8 mouse cellular contexts compared by ENCODE assay signal in genomic region chr2:29826926-29827708, GRCm38 (mm10). TPM values are rescaled to one million over a fixed set of nuclear protein-coding genes. Genes with fewer than 3 reads are reported as not detected.
DNase-seq lines count a peak whose midpoint lies in the region; ATAC-seq and TF ChIP-seq lines count a peak whose summit lies in the region.

No protein-coding gene starts in this region.

- H3K79me2 ChIP-seq in C2C12 (ENCODE audit: control insufficient read depth, insufficient read depth), result peaks cover 50% of the 10 kb centered on the region
- H3K79me2 ChIP-seq in liver, adult 2 months (ENCODE audit: control insufficient read depth, insufficient read depth, low read length), result peaks cover 15% of the 10 kb centered on the region; the same call in 1 of the 2 replicates
- H3K79me2 ChIP-seq in myocyte (ENCODE audit: control insufficient read depth, insufficient read depth), result peaks cover 43% of the 10 kb centered on the region

- DNase-seq in brain, embryonic 14.5 days (ENCODE audit: low read depth), result peak; percentile 99
- DNase-seq in liver, adult 2 months (ENCODE audit: extremely low read depth, low read depth, low spot score), result peak; percentile 90
- peak; percentile 98 for DNase-seq in splenic B cell, adult 2 months (ENCODE audit: low read depth, low spot score)

- H3K9me3 ChIP-seq in erythroblast, embryonic 14.5 days (ENCODE audit: control insufficient read depth, low read length), result no peaks in the 10 kb centered on the region
- H3K9me3 ChIP-seq in heart, embryonic 11.5 days (replicated peaks; ENCODE audit: control insufficient read depth, low read length), result no peaks in the 10 kb centered on the region
- no peaks in the 10 kb centered on the region for H3K9me3 ChIP-seq in kidney, embryonic 16.5 days (ENCODE audit: low read length)

- peak overlapping the region; percentile 89 for H3K9ac ChIP-seq in heart, embryonic 11.5 days (ENCODE audit: low read depth, low read length)
- H3K9ac ChIP-seq in kidney, embryonic 16.5 days (replicated peaks; ENCODE audit: low read length), result peak overlapping the region; percentile 92
- H3K9ac ChIP-seq in liver, adult 2 months (ENCODE audit: low read depth, low read length), result peak overlapping the region; percentile 80

- H3K4me2 ChIP-seq in heart, embryonic 11.5 days, result peak overlapping the region; percentile 75
- H3K4me2 ChIP-seq in kidney, embryonic 16.5 days (replicated peaks; ENCODE audit: low read depth, low read length), result peak overlapping the region; percentile 92
- H3K4me2 ChIP-seq in myocyte (ENCODE audit: low read depth), result peak overlapping the region; percentile 95

- peak; percentile 87 for ATAC-seq in heart, embryonic 11.5 days (replicated peaks; ENCODE audit: insufficient number of reproducible peaks, low FRiP score, low TSS enrichment)
- ATAC-seq in kidney, embryonic 16.5 days (ENCODE audit: low FRiP score, low TSS enrichment), result peak; percentile 96

- WGBS in heart, embryonic 11.5 days (ENCODE audit: insufficient replicate concordance), result under 1% methylated on average over 48 of the region's 48 CpGs
- under 1% methylated on average over 48 of the region's 48 CpGs for WGBS in kidney, embryonic 16.5 days
- WGBS in liver, adult 2 months, result under 1% methylated on average over 48 of the region's 48 CpGs

- H3ac ChIP-seq in C2C12 (ENCODE audit: control insufficient read depth, insufficient read length, low read depth), result peak overlapping the region; percentile 95
- H3ac ChIP-seq in myocyte (ENCODE audit: control insufficient read depth, insufficient read length), result peak overlapping the region; percentile 21

- peak overlapping the region; percentile 86 for H3K27ac ChIP-seq in heart, embryonic 11.5 days (ENCODE audit: low read depth, low read length)
- H3K27ac ChIP-seq in kidney, embryonic 16.5 days (ENCODE audit: low read length), result peak overlapping the region; percentile 98
- H3K27ac ChIP-seq in liver, adult 2 months (replicated peaks; ENCODE audit: insufficient read depth, low read depth, low read length), result peak overlapping the region; percentile 53

- no peaks in the 10 kb centered on the region for H3K36me3 ChIP-seq in C2C12 (ENCODE audit: control insufficient read depth, insufficient read depth)
- peaks cover 16% of the 10 kb centered on the region for H3K36me3 ChIP-seq in erythroblast, embryonic 14.5 days (ENCODE audit: control insufficient read depth)
- H3K36me3 ChIP-seq in heart, embryonic 11.5 days (ENCODE audit: control insufficient read depth, insufficient read depth, low read length), result 0 out of 2 replicates have a peak, but pooled peaks cover 3% of the 10 kb centered on the region
- no peaks in the 10 kb centered on the region for H3K36me3 ChIP-seq in kidney, embryonic 16.5 days (ENCODE audit: insufficient read depth, low read length)
- no peaks in the 10 kb centered on the region for H3K36me3 ChIP-seq in liver, adult 2 months (ENCODE audit: control insufficient read depth, insufficient read depth, low read length)
- H3K36me3 ChIP-seq in myocyte (ENCODE audit: control insufficient read depth, insufficient read depth), result no peaks in the 10 kb centered on the region
- no peaks in the 10 kb centered on the region for H3K36me3 ChIP-seq in splenic B cell, adult 2 months (ENCODE audit: control insufficient read depth, insufficient read depth, low read length, poor library complexity, severe bottlenecking)

- no peaks in the 10 kb centered on the region for H3K27me3 ChIP-seq in C2C12 (ENCODE audit: control insufficient read depth, insufficient read depth, insufficient read length)
- no peaks in the 10 kb centered on the region for H3K27me3 ChIP-seq in erythroblast, embryonic 14.5 days (ENCODE audit: control insufficient read depth)
- H3K27me3 ChIP-seq in heart, embryonic 11.5 days (ENCODE audit: control insufficient read depth, insufficient read depth, low read length), result no peaks in the 10 kb centered on the region
- no peaks in the 10 kb centered on the region for H3K27me3 ChIP-seq in kidney, embryonic 16.5 days (ENCODE audit: insufficient read depth, low read length)
- H3K27me3 ChIP-seq in liver, adult 2 months (ENCODE audit: control insufficient read depth, insufficient read depth, low read length), result no peaks in the 10 kb centered on the region
- H3K27me3 ChIP-seq in myocyte (ENCODE audit: control insufficient read depth, insufficient read depth, insufficient read length), result no peaks in the 10 kb centered on the region
- H3K27me3 ChIP-seq in splenic B cell, adult 2 months (ENCODE audit: control insufficient read depth, insufficient read depth, low read length, poor library complexity, severe bottlenecking), result no peaks in the 10 kb centered on the region

- peaks cover 37% of the 10 kb centered on the region for H3K79me3 ChIP-seq in C2C12 (ENCODE audit: low read depth)

- peaks cover 29% of the 10 kb centered on the region for H3K4me1 ChIP-seq in erythroblast, embryonic 14.5 days (ENCODE audit: control insufficient read depth)
- 0 out of 2 replicates have a peak, but pooled peaks cover 8% of the 10 kb centered on the region for H3K4me1 ChIP-seq in heart, embryonic 11.5 days (ENCODE audit: control insufficient read depth, insufficient read depth, low read length)
- H3K4me1 ChIP-seq in kidney, embryonic 16.5 days (ENCODE audit: insufficient read depth, low read length), result peaks cover 19% of the 10 kb centered on the region
- peaks cover 11% of the 10 kb centered on the region for H3K4me1 ChIP-seq in liver, adult 2 months (ENCODE audit: control insufficient read depth, insufficient read depth, low read length)

- no peak for TF ChIP-seq CTCF in C2C12 (IDR thresholded peaks at IDR 0.05; ENCODE audit: control insufficient read depth, insufficient read depth, insufficient read length)
- TF ChIP-seq CTCF in brain, embryonic 14.5 days (IDR thresholded peaks at IDR 0.05; ENCODE audit: borderline replicate concordance, extremely low read depth, insufficient read depth, insufficient read length), result no peak
- no peak for TF ChIP-seq CTCF in liver, adult 2 months (IDR thresholded peaks at IDR 0.05; ENCODE audit: low read depth, low read length)

- H3K4me3 ChIP-seq in C2C12 (ENCODE audit: insufficient read depth, poor library complexity, severe bottlenecking) (peak overlapping the region; percentile 99), myocyte (peak overlapping the region; percentile 98)
- peak overlapping the region; percentile 79 for H3K4me3 ChIP-seq in erythroblast, embryonic 14.5 days (replicated peaks)
- H3K4me3 ChIP-seq in heart, embryonic 11.5 days (ENCODE audit: low read depth, low read length), result peak overlapping the region; percentile 88
- H3K4me3 ChIP-seq in kidney, embryonic 16.5 days (ENCODE audit: low read length), result peak overlapping the region; percentile 91
- peak overlapping the region; percentile 89 for H3K4me3 ChIP-seq in liver, adult 2 months (ENCODE audit: insufficient read depth, low read depth, low read length)

- TF ChIP-seq POLR2A in brain, embryonic 14.5 days (IDR thresholded peaks at IDR 0.05; ENCODE audit: borderline replicate concordance, extremely low read depth, insufficient read depth, insufficient read length, poor library complexity, severe bottlenecking), result peak; percentile 34; the same call in 1 of the 2 replicates
- 0 out of 2 replicates have a peak, but pooled peaks have one; percentile 21 for TF ChIP-seq POLR2A in liver, adult 2 months (IDR thresholded peaks at IDR 0.05; ENCODE audit: extremely low read depth, insufficient read depth, low read length)
- peak; percentile 49 for TF ChIP-seq POLR2A in myocyte (IDR thresholded peaks at IDR 0.05; ENCODE audit: insufficient read length, low read depth)

RNA-seq across cellular contexts. Expression of gene Urm1, which starts 7.2 kb away (rescaled TPM):
- 67.1 TPM for polyA plus RNA-seq in C2C12 (2012; fragmentation: generic; extraction: Trizol)
- 51.5 and 67.1 TPM in 2 replicates for polyA plus RNA-seq in brain, embryonic 14.5 days (2012; rRNA removed)
- 5.1 and 6.7 TPM in 2 replicates for polyA plus RNA-seq in erythroblast, embryonic 14.5 days (2012)
- polyA plus RNA-seq in heart, embryonic 11.5 days (2014; fragmentation: Nextera tagmentation; extraction: Ambion mirVana), result 17.4 and 18.1 TPM in 2 replicates
- 27.5 and 31.1 TPM in 2 replicates for polyA plus RNA-seq in kidney, embryonic 16.5 days (2015; fragmentation: Nextera tagmentation; extraction: Ambion mirVana)
- total RNA-seq in liver, adult 2 months (2014; rRNA removed), result 8.1 and 9.8 TPM in 2 replicates
- polyA plus RNA-seq in liver, adult 2 months (2012; rRNA removed), result 26.3 and 26.6 TPM in 2 replicates
- 43.8 TPM for polyA plus RNA-seq in myocyte (2012; fragmentation: generic; extraction: Trizol)

RNA-seq across cellular contexts. Expression of gene Slc27a4, which starts 24.7 kb away (rescaled TPM):
- polyA plus RNA-seq in C2C12 (2012; fragmentation: generic; extraction: Trizol) (19.7 TPM), myocyte (2012; fragmentation: generic; extraction: Trizol) (26.8 TPM)
- 67.6 and 78.8 TPM in 2 replicates for polyA plus RNA-seq in brain, embryonic 14.5 days (2012; rRNA removed)
- 0.10 and 0.19 TPM in 2 replicates for polyA plus RNA-seq in erythroblast, embryonic 14.5 days (2012)
- 6.7 and 8.3 TPM in 2 replicates for polyA plus RNA-seq in heart, embryonic 11.5 days (2014; fragmentation: Nextera tagmentation; extraction: Ambion mirVana)
- 16.5 and 17.7 TPM in 2 replicates for polyA plus RNA-seq in kidney, embryonic 16.5 days (2015; fragmentation: Nextera tagmentation; extraction: Ambion mirVana)
- 9.2 and 13.8 TPM in 2 replicates for total RNA-seq in liver, adult 2 months (2014; rRNA removed)
- polyA plus RNA-seq in liver, adult 2 months (2012; rRNA removed), result 29.4 and 31.5 TPM in 2 replicates

RNA-seq across cellular contexts. Expression of gene Trub2, which starts 38.8 kb away (rescaled TPM):
- polyA plus RNA-seq in C2C12 (2012; fragmentation: generic; extraction: Trizol) (55.0 TPM), myocyte (2012; fragmentation: generic; extraction: Trizol) (46.6 TPM)
- polyA plus RNA-seq in brain, embryonic 14.5 days (2012; rRNA removed), result 43.2 and 47.8 TPM in 2 replicates
- polyA plus RNA-seq in erythroblast, embryonic 14.5 days (2012), result 0.20 and 0.69 TPM in 2 replicates
- 21.0 and 25.6 TPM in 2 replicates for polyA plus RNA-seq in heart, embryonic 11.5 days (2014; fragmentation: Nextera tagmentation; extraction: Ambion mirVana)
- 42.4 and 45.7 TPM in 2 replicates for polyA plus RNA-seq in kidney, embryonic 16.5 days (2015; fragmentation: Nextera tagmentation; extraction: Ambion mirVana)
- 9.0 and 10.2 TPM in 2 replicates for total RNA-seq in liver, adult 2 months (2014; rRNA removed)
- polyA plus RNA-seq in liver, adult 2 months (2012; rRNA removed), result 13.5 and 19.7 TPM in 2 replicates

RNA-seq across cellular contexts. Expression of gene Coq4, which starts 39.8 kb away (rescaled TPM):
- 21.2 TPM for polyA plus RNA-seq in C2C12 (2012; fragmentation: generic; extraction: Trizol)
- polyA plus RNA-seq in brain, embryonic 14.5 days (2012; rRNA removed), result 41.8 and 51.7 TPM in 2 replicates
- 4.5 and 6.0 TPM in 2 replicates for polyA plus RNA-seq in erythroblast, embryonic 14.5 days (2012)
- polyA plus RNA-seq in heart, embryonic 11.5 days (2014; fragmentation: Nextera tagmentation; extraction: Ambion mirVana), result 28.8 and 30.2 TPM in 2 replicates
- polyA plus RNA-seq in kidney, embryonic 16.5 days (2015; fragmentation: Nextera tagmentation; extraction: Ambion mirVana), result 44.7 and 46.1 TPM in 2 replicates
- 7.8 and 10.0 TPM in 2 replicates for total RNA-seq in liver, adult 2 months (2014; rRNA removed)
- 37.6 and 48.2 TPM in 2 replicates for polyA plus RNA-seq in liver, adult 2 months (2012; rRNA removed)
- 24.4 TPM for polyA plus RNA-seq in myocyte (2012; fragmentation: generic; extraction: Trizol)

RNA-seq across cellular contexts. Expression of gene Cercam, which starts 41.8 kb away (rescaled TPM):
- 3.3 TPM for polyA plus RNA-seq in C2C12 (2012; fragmentation: generic; extraction: Trizol)
- polyA plus RNA-seq in brain, embryonic 14.5 days (2012; rRNA removed), result 24.8 and 39.2 TPM in 2 replicates
- polyA plus RNA-seq in erythroblast, embryonic 14.5 days (2012), result 17.8 and 25.1 TPM in 2 replicates
- polyA plus RNA-seq in heart, embryonic 11.5 days (2014; fragmentation: Nextera tagmentation; extraction: Ambion mirVana), result 17.9 and 18.4 TPM in 2 replicates
- polyA plus RNA-seq in kidney, embryonic 16.5 days (2015; fragmentation: Nextera tagmentation; extraction: Ambion mirVana), result 20.1 and 20.8 TPM in 2 replicates
- 0.18 and 0.34 TPM in 2 replicates for total RNA-seq in liver, adult 2 months (2014; rRNA removed)
- polyA plus RNA-seq in liver, adult 2 months (2012; rRNA removed), result 0.31 and 0.54 TPM in 2 replicates
- polyA plus RNA-seq in myocyte (2012; fragmentation: generic; extraction: Trizol), result 10.8 TPM

Comparison
In these comparisons a context has a peak if more than half of its experiments do, and no peak if none do; other contexts are left out.
1. Peak in every context shown above with its lines: DNase-seq, ATAC-seq, H3K4me3 ChIP-seq and H3K27ac ChIP-seq.